Mouse (Mus musculus) G1E (cell line): ENCODE results near the gene Cadps. TPM values are rescaled to one million over a fixed set of nuclear protein-coding genes. Genes with fewer than 3 reads are reported as not detected.

ENCODE experiments used
- ATAC-seq: 2 replicates; pipeline ENCODE4 v1.8.0; 2016; ENCODE audit warnings: mild to moderate bottlenecking; ENCODE audit not compliant: insufficient number of reproducible peaks, poor library complexity, low FRiP score, severe bottlenecking; ENCODE audit errors: extremely low read depth
- DNase-seq: peaks from one replicate; pipeline ENCODE4 v3.0.0; 2012; ENCODE audit warnings: low spot score
- H3K27me3 ChIP-seq: 2 replicates; pipeline ENCODE4 v1.6.1; 2012; ENCODE audit warnings: mild to moderate bottlenecking, low read length, inconsistent platforms; ENCODE audit not compliant: insufficient read depth
- H3K36me3 ChIP-seq: replicated peaks from 2 replicates; pipeline ENCODE3; 2012; ENCODE audit warnings: mild to moderate bottlenecking, inconsistent platforms
- H3K4me1 ChIP-seq: 2 replicates; pipeline ENCODE4 v1.6.1; 2012; ENCODE audit warnings: low read depth, low read length, inconsistent platforms, mixed read lengths; ENCODE audit not compliant: insufficient read depth
- H3K4me3 ChIP-seq: 2 replicates; pipeline ENCODE4 v1.5.1; 2012; ENCODE audit warnings: low read depth, mild to moderate bottlenecking, inconsistent platforms, low read length, moderate library complexity, mixed read lengths
- H3K9me3 ChIP-seq: replicated peaks from 2 replicates; pipeline ENCODE4 v1.6.1; 2012; ENCODE audit warnings: inconsistent platforms
- CTCF ChIP-seq: IDR thresholded peaks from 2 replicates; pipeline ENCODE4 v1.5.1; 2012; ENCODE audit warnings: low read depth, low read length, inconsistent platforms, mixed read lengths
- GATA1 ChIP-seq: IDR thresholded peaks from 2 replicates; pipeline ENCODE4 v1.6.1; 2012; ENCODE audit warnings: borderline replicate concordance, low read length, inconsistent platforms, mixed read lengths
- GATA2 ChIP-seq: IDR thresholded peaks from 2 replicates; pipeline ENCODE4 v1.6.1; 2012; ENCODE audit warnings: low read depth, low read length, inconsistent platforms, borderline replicate concordance
- POLR2AphosphoS5 ChIP-seq: IDR thresholded peaks from 2 replicates; pipeline ENCODE4 v1.6.1; 2012; ENCODE audit warnings: low read depth, low read length, inconsistent platforms; ENCODE audit not compliant: insufficient replicate concordance
- TAL1 ChIP-seq: conservative IDR thresholded peaks from 2 replicates; pipeline ENCODE4 v1.6.1; 2012; ENCODE audit warnings: low read depth, low read length, inconsistent platforms, mixed read lengths
- polyA plus RNA-seq: library from polyadenylated mRNA; stranded (reverse); fragments of >175 nt; gene quantifications from 2 replicates; pipeline ENCODE4 v1.2.3, GENCODE M21; 2012
- total RNA-seq, 2 experiments: library from RNA; stranded (forward) in 1 of 2; stranded (reverse) in 1 of 2; fragments of 200-1000 nt in 1 of 2; fragments of >200 nt in 1 of 2; fragmentation: Nextera tagmentation in 1 of 2; gene quantifications; 2 replicates each; pipeline ENCODE4 v1.2.3; 2014 to 2017

Gene Cadps
- total and polyA plus RNA-seq, 3 experiments = 0.38 TPM; not detected in 2

DNA sequence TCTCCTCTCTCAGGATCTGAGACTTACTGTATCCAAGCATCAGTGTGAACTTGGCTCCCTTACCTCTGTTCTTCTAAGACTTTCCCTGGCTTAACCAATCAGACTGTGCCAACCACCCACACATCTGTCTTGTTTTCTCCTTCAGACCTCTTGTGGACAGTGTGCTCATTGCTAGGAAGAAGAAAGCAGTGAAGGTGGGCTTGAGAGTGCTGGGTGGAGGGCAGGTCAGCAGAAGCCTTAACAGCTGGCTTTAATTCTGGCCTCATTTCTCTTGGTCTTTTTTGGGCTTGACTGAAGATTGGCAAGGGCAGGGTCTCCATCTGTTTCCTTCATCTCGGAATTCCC is 262.7 kb downstream of the Cadps start:
- DNase-seq (no peak), ATAC-seq (no peak)
- TF ChIP-seq CTCF (no peak), TAL1 (no peak), GATA1 (no peak), POLR2AphosphoS5 (no peak), GATA2 (no peak)
- H3K4me3 ChIP-seq = no peak overlapping the region
- no peaks in the 10 kb centered on the region for H3K27me3 ChIP-seq
- H3K9me3 ChIP-seq = no peaks in the 10 kb centered on the region
- H3K36me3 ChIP-seq = no peaks in the 10 kb centered on the region
- H3K4me1 ChIP-seq = no peaks in the 10 kb centered on the region

- Histone ChIP-seq H3K4me3 (no peak overlapping the region), H3K9me3 (no peaks in the 10 kb centered on the region), H3K36me3 (no peaks in the 10 kb centered on the region), H3K27me3 (no peaks in the 10 kb centered on the region), H3K4me1 (no peaks in the 10 kb centered on the region)
- no peak for DNase-seq
- ATAC-seq = no peak
- no peak for TF ChIP-seq POLR2AphosphoS5
- no peak for TF ChIP-seq TAL1
- no peak for TF ChIP-seq GATA2
- no peak for TF ChIP-seq CTCF
- TF ChIP-seq GATA1 = no peak
These were observed 263.2 kb downstream of the Cadps start for GRCm38 (mm10) chr14:12559574-12560232.

GRCm38 (mm10) chr14:12558920-12559573 is 263.8 kb downstream of the Cadps start:
- Histone ChIP-seq H3K27me3 (no peaks in the 10 kb centered on the region), H3K4me1 (no peaks in the 10 kb centered on the region), H3K9me3 (no peaks in the 10 kb centered on the region), H3K36me3 (no peaks in the 10 kb centered on the region), H3K4me3 (no peak overlapping the region)
- no peak for DNase-seq
- ATAC-seq = no peak
- no peak for TF ChIP-seq GATA2
- TF ChIP-seq TAL1 = no peak
- no peak for TF ChIP-seq CTCF
- TF ChIP-seq GATA1 = no peak
- TF ChIP-seq POLR2AphosphoS5 = no peak

DNA sequence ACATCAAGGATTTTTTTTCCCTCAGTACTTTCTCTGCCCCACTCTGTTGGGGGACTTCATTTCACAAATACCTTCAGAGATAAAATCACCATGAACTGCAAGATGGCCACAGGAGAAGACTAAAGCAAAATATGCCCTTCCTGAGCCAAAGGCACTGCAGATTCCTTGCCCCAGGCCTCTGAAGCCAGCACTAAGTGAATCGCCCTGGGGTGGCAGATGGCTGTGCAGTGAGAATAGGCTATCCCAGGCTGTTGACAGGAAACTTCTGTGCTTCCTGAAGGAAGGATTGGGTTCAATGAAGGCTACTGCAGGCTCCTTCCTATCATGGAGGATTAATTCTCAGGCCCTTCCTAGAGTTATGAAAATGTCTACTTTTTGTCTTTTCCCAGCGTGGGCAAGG is 268.4 kb downstream of the Cadps start:
- DNase-seq = no peak
- no peaks in the 10 kb centered on the region for H3K36me3 ChIP-seq
- no peak for ATAC-seq
- no peaks in the 10 kb centered on the region for H3K9me3 ChIP-seq
- no peaks in the 10 kb centered on the region for H3K27me3 ChIP-seq
- no peak for TF ChIP-seq GATA1
- TF ChIP-seq GATA2 = no peak
- no peak for TF ChIP-seq TAL1
- no peak for TF ChIP-seq POLR2AphosphoS5
- no peak for TF ChIP-seq CTCF
- no peaks in the 10 kb centered on the region for H3K4me1 ChIP-seq
- no peak overlapping the region for H3K4me3 ChIP-seq

DNA sequence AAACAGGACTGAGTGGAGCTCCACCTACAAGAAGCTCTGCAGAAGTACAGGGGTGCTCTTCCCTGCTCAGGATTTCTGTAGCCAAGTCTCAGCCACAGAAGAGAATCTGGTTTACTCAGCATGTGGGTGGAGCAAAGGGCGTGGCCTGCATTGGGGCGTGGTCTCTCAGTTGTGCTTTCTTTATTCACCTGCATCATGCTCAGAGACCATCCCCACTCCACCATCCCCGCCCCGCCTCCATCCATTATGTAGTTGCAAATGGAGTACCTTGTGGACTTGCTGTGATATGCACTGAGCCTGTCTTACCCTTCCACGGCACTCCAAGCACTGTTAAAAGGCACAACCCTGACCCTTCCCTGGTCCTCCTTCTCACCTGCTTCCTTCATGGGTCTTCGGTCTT is 271.5 kb downstream of the Cadps start:
- H3K27me3 ChIP-seq = no peaks in the 10 kb centered on the region
- no peaks in the 10 kb centered on the region for H3K4me1 ChIP-seq
- no peak for ATAC-seq
- H3K4me3 ChIP-seq = no peak overlapping the region
- DNase-seq = no peak
- TF ChIP-seq TAL1 (no peak), GATA1 (no peak), CTCF (no peak), POLR2AphosphoS5 (no peak)
- no peaks in the 10 kb centered on the region for H3K9me3 ChIP-seq
- H3K36me3 ChIP-seq = no peaks in the 10 kb centered on the region

GRCm38 (mm10) chr14:12550931-12551330 is 271.9 kb downstream of the Cadps start:
- no peak overlapping the region for H3K4me3 ChIP-seq
- no peak for TF ChIP-seq POLR2AphosphoS5
- no peak for TF ChIP-seq GATA1
- TF ChIP-seq CTCF = no peak
- TF ChIP-seq GATA2 = no peak
- TF ChIP-seq TAL1 = no peak
- no peaks in the 10 kb centered on the region for H3K9me3 ChIP-seq
- DNase-seq (no peak), ATAC-seq (no peak)
- no peaks in the 10 kb centered on the region for H3K36me3 ChIP-seq
- H3K4me1 ChIP-seq = no peaks in the 10 kb centered on the region
- H3K27me3 ChIP-seq = no peaks in the 10 kb centered on the region
